Mouse (Mus musculus): Measurements from ENCODE around the gene Olfr315. TPM values are rescaled to one million over a fixed set of nuclear protein-coding genes. Genes with fewer than 3 reads are reported as not detected.
"Not testable (repeated sequence)": the region's sequence is repeated elsewhere in the genome, so short reads cannot be mapped to it uniquely, and the experiment has no call there.

Gene Olfr315
- polyA plus RNA-seq, 1 experiment from 2014 or later, result not detected

DNA sequence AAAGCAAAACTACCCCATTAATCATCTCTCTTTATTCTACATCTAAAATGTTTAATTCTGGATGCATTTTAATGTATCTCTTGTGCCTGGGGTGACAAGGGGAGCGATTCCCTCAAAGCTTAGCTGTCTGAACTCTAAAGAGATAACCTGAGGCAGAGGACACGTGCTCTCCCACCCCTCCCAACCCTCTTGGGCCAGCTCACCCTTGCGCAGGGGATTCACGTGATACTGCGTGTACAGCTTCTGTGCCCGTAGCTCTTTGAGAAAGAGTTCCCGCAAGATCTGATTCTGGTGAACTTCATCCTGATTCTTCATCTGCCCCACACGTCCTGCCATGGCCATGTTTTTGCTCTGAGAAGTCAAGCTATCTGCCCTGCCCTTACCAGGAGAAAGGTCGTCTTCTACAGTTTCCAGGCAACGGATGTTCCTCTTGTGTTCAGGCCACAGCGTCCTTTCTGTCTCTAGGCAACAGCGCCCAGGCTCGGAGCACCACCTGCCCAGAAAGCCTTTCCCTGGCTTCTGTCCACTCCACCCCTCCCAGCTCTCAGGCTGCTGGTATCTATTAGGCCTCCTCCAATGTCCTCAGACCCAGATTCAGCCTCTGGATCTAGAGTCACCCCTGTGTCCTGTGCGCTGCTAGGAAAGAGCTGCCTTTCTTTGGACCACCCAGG lies 28.7 kb downstream of the Olfr315 start, which contains the start of gene Fam183b:
Fam183b (minus strand) TSS at position 403 of the 671 bp plus-strand sequence.
- Histone ChIP-seq H3K9ac (ENCODE audit: low read depth, low read length) (no peak within 1 kb of the TSS), H3K27ac (ENCODE audit: low read depth, low read length) (no peak within 1 kb of the TSS), H3K4me1 (replicated peaks; ENCODE audit: control insufficient read depth, insufficient read depth, low read length) (no peaks in the 10 kb centered on the region; the same call in 1 of the 2 replicates), H3K27me3 (replicated peaks; ENCODE audit: control insufficient read depth, insufficient read depth, low read length) (no peaks in the 10 kb centered on the region), H3K4me2 (no peak within 1 kb of the TSS), H3K4me3 (ENCODE audit: low read depth, low read length) (no peak within 1 kb of the TSS), H3K36me3 (ENCODE audit: control insufficient read depth, insufficient read depth, low read length) (no peaks in the 10 kb centered on the region), H3K9me3 (ENCODE audit: control insufficient read depth, low read length) (no peaks in the 10 kb centered on the region)
- WGBS, result 44% methylated on average over 14 of the region's 14 CpGs
- ATAC-seq (replicated peaks; ENCODE audit: low FRiP score) (no peak), DNase-seq (ENCODE audit: low spot score) (no peak)

DNA sequence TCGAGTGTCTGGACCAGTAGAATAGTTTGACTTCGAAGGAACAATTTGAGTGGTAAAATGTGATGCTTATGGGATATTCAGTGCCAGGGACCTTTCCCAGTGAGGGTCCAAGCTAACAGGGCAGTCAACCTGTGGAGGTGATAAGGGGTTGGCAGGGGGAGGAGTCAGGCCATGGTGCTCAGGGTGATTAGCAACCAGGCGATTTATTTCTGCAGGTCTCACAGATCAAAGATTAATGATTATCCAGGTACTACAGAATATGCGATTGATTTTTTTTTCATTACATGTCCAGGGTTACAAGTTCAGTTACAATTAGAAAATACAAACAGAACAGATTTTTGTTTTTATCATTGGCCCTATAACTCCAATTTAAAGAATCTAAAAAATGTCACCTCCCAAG lies 30.9 kb downstream of the Olfr315 start:
- DNase-seq (ENCODE audit: low spot score), result no peak
- Histone ChIP-seq H3K9me3 (ENCODE audit: control insufficient read depth, low read length) (no peaks in the 10 kb centered on the region), H3K4me1 (replicated peaks; ENCODE audit: control insufficient read depth, insufficient read depth, low read length) (no peaks in the 10 kb centered on the region; the same call in 1 of the 2 replicates), H3K27ac (ENCODE audit: low read depth, low read length) (no peak overlapping the region), H3K4me2 (no peak overlapping the region), H3K27me3 (replicated peaks; ENCODE audit: control insufficient read depth, insufficient read depth, low read length) (no peaks in the 10 kb centered on the region), H3K9ac (ENCODE audit: low read depth, low read length) (no peak overlapping the region), H3K4me3 (ENCODE audit: low read depth, low read length) (no peak overlapping the region), H3K36me3 (ENCODE audit: control insufficient read depth, insufficient read depth, low read length) (no peaks in the 10 kb centered on the region)
- 68% methylated on average over 4 of the region's 4 CpGs for WGBS
- ATAC-seq (replicated peaks; ENCODE audit: low FRiP score), result no peak

DNA sequence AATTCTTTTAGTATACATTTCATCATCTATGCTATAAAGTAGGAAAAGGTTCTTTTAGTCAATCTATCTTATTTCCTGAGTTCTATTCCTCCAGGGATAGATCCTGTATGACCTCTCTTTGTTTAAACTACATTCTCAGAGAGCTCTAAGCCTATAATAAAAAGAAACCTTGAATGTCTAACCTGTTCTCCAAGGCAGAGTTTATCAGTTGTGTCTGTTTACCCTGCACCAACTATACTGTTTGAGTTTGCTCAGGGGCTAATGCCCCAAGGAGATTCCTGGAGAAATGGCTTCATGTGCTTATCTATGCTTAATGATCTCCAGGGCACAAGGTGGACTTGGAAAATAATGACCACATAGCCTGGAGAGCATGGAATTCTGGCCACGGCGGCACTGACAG lies 31.4 kb downstream of the Olfr315 start:
- 57% methylated on average over 2 of the region's 2 CpGs for WGBS
- ATAC-seq (replicated peaks; ENCODE audit: low FRiP score) (no peak), DNase-seq (ENCODE audit: low spot score) (no peak)

DNA sequence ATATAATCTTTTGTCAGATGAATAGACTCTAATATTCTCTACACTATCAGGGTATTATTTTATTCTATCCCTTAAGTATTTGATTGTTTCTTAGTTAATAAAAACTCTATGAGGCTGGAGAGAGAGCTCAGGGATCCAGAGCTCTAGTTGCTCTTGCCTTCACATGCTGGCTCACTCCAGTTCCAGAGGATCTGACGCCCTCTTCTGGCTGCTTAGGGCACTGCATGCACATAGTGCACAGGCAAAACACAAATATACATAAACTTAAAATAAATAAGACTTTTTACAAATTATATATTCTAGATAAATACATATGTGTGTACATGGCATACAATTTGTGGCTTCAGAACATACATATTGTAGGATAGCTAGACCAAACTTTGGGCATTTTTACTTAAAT lies 39.0 kb downstream of the Olfr315 start:
- no peak overlapping the region for H3K4me3 ChIP-seq (ENCODE audit: low read depth, low read length)
- no peaks in the 10 kb centered on the region for H3K4me1 ChIP-seq (replicated peaks; ENCODE audit: control insufficient read depth, insufficient read depth, low read length)
- no peak overlapping the region for H3K27ac ChIP-seq (ENCODE audit: low read depth, low read length)
- DNase-seq (ENCODE audit: low spot score), result no peak
- no peaks in the 10 kb centered on the region for H3K9me3 ChIP-seq (ENCODE audit: control insufficient read depth, low read length)
- WGBS, result 10% methylated on average over 1 of the region's 1 CpGs
- H3K36me3 ChIP-seq (ENCODE audit: control insufficient read depth, insufficient read depth, low read length), result no peaks in the 10 kb centered on the region
- no peaks in the 10 kb centered on the region for H3K27me3 ChIP-seq (replicated peaks; ENCODE audit: control insufficient read depth, insufficient read depth, low read length)
- no peak for ATAC-seq (replicated peaks; ENCODE audit: low FRiP score)
- no peak overlapping the region for H3K9ac ChIP-seq (ENCODE audit: low read depth, low read length)
- H3K4me2 ChIP-seq, result no peak overlapping the region

More for the DNA sequence above, 31.4 kb downstream of the Olfr315 start:
- no peaks in the 10 kb centered on the region for H3K9me3 ChIP-seq (ENCODE audit: control insufficient read depth, low read length)
- H3K9ac ChIP-seq (ENCODE audit: low read depth, low read length), result no peak overlapping the region
- H3K4me2 ChIP-seq, result no peak overlapping the region
- no peak overlapping the region for H3K4me3 ChIP-seq (ENCODE audit: low read depth, low read length)
- no peak overlapping the region for H3K27ac ChIP-seq (ENCODE audit: low read depth, low read length)
- no peaks in the 10 kb centered on the region for H3K27me3 ChIP-seq (replicated peaks; ENCODE audit: control insufficient read depth, insufficient read depth, low read length)
- H3K4me1 ChIP-seq (replicated peaks; ENCODE audit: control insufficient read depth, insufficient read depth, low read length), result no peaks in the 10 kb centered on the region; the same call in 1 of the 2 replicates
- no peaks in the 10 kb centered on the region for H3K36me3 ChIP-seq (ENCODE audit: control insufficient read depth, insufficient read depth, low read length)

DNA sequence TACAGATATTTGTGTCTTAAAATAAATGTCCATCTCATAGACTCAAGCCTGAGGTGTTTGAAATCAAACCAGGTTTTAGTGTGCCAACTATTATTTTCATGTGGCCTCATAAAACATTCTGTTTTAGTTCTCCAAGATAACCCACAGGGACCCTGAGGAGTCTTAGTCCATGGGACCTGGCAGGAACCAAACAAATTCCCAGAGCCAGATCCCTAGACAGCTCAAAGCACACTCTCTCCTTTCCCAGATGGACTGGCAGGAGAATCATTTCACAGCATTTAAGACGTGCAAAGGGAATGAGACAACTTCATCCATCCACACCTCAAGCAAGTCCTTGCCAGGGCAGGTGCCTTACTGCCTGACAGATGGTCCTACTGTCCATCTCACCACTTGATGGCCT lies 41.7 kb downstream of the Olfr315 start, which contains the start of gene Olfr313:
Olfr313 (plus strand) TSS at position 301 of the 400 bp plus-strand sequence.
- H3K9me3 ChIP-seq (ENCODE audit: control insufficient read depth, low read length); H3K4me1 ChIP-seq (replicated peaks; ENCODE audit: control insufficient read depth, insufficient read depth, low read length); H3K36me3 ChIP-seq (ENCODE audit: control insufficient read depth, insufficient read depth, low read length); H3K27me3 ChIP-seq (replicated peaks; ENCODE audit: control insufficient read depth, insufficient read depth, low read length); ATAC-seq (replicated peaks; ENCODE audit: low FRiP score); H3K4me2 ChIP-seq; DNase-seq (ENCODE audit: low spot score); H3K4me3 ChIP-seq (ENCODE audit: low read depth, low read length); H3K27ac ChIP-seq (ENCODE audit: low read depth, low read length); H3K9ac ChIP-seq (ENCODE audit: low read depth, low read length): not testable (repeated sequence)
- WGBS, result 56% methylated on average over 1 of the region's 1 CpGs

DNA sequence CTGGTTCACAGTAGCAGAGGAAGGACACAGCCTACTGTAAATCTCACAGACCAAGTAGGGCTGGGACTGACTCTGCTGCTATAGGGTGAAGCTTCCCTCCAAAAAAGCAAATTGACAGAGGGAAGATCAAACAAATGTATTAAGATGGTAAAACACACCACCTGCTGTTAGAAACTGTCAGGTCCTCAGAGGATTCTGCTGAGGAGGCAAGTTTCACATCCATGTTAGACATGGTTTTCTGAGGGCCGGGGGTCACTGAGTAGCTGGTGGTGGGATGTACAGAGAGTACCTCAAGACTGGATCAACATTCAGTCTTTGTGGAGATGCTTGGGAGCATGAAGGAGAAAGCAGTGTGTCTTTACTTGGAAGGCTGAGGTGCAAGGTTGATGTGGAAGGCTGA lies 42.7 kb downstream of the Olfr315 start:
- H3K4me2 ChIP-seq, result no peak overlapping the region
- 71% methylated on average over 1 of the region's 1 CpGs for WGBS
- ATAC-seq (replicated peaks; ENCODE audit: low FRiP score), result no peak
- no peak overlapping the region for H3K27ac ChIP-seq (ENCODE audit: low read depth, low read length)
- no peak for DNase-seq (ENCODE audit: low spot score)
- H3K27me3 ChIP-seq (replicated peaks; ENCODE audit: control insufficient read depth, insufficient read depth, low read length), result no peaks in the 10 kb centered on the region
- no peaks in the 10 kb centered on the region for H3K36me3 ChIP-seq (ENCODE audit: control insufficient read depth, insufficient read depth, low read length)
- H3K9ac ChIP-seq (ENCODE audit: low read depth, low read length), result no peak overlapping the region
- H3K9me3 ChIP-seq (ENCODE audit: control insufficient read depth, low read length), result no peaks in the 10 kb centered on the region
- no peak overlapping the region for H3K4me3 ChIP-seq (ENCODE audit: low read depth, low read length)
- no peaks in the 10 kb centered on the region for H3K4me1 ChIP-seq (replicated peaks; ENCODE audit: control insufficient read depth, insufficient read depth, low read length)

DNA sequence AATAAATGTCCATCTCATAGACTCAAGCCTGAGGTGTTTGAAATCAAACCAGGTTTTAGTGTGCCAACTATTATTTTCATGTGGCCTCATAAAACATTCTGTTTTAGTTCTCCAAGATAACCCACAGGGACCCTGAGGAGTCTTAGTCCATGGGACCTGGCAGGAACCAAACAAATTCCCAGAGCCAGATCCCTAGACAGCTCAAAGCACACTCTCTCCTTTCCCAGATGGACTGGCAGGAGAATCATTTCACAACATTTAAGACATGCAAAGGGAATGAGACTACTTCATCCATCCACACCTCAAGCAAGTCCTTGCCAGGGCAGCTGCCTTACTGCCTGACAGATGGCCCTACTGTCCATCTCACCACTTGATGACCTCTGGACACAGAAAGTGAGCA lies 55.9 kb downstream of the Olfr315 start, which contains the start of gene Olfr312:
Olfr312 (plus strand) TSS at position 301 of the 400 bp plus-strand sequence.
- not testable (repeated sequence) for ATAC-seq (replicated peaks; ENCODE audit: low FRiP score); H3K36me3 ChIP-seq (ENCODE audit: control insufficient read depth, insufficient read depth, low read length); H3K27ac ChIP-seq (ENCODE audit: low read depth, low read length); H3K4me3 ChIP-seq (ENCODE audit: low read depth, low read length); DNase-seq (ENCODE audit: low spot score); H3K4me2 ChIP-seq; H3K27me3 ChIP-seq (replicated peaks; ENCODE audit: control insufficient read depth, insufficient read depth, low read length); H3K4me1 ChIP-seq (replicated peaks; ENCODE audit: control insufficient read depth, insufficient read depth, low read length); H3K9ac ChIP-seq (ENCODE audit: low read depth, low read length); H3K9me3 ChIP-seq (ENCODE audit: control insufficient read depth, low read length)

DNA sequence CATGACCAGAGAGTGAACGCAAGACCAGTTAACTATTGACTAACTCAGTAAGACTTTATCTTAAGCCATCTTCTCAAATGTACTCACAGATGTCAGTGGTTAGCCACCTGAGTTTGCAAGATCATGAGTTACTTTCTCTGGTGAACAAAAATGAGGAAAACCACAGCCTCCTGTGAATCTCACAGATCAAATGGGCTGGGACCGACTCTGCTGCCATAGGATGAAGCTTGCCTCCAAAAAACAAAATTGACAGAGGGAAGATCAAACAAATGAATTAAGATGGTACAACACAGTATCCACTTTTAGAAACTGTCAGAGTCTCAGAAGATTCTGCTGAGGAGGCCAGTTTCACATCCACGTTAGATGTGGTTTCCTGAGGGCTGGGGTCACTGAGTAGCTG lies 56.8 kb downstream of the Olfr315 start:
- 56% methylated on average over 3 of the region's 3 CpGs for WGBS
- ATAC-seq (replicated peaks; ENCODE audit: low FRiP score) (no peak), DNase-seq (ENCODE audit: low spot score) (no peak)
- Histone ChIP-seq H3K4me1 (replicated peaks; ENCODE audit: control insufficient read depth, insufficient read depth, low read length) (no peaks in the 10 kb centered on the region), H3K27ac (ENCODE audit: low read depth, low read length) (no peak overlapping the region), H3K4me3 (ENCODE audit: low read depth, low read length) (no peak overlapping the region), H3K9ac (ENCODE audit: low read depth, low read length) (no peak overlapping the region), H3K27me3 (replicated peaks; ENCODE audit: control insufficient read depth, insufficient read depth, low read length) (no peaks in the 10 kb centered on the region), H3K4me2 (no peak overlapping the region), H3K9me3 (ENCODE audit: control insufficient read depth, low read length) (no peaks in the 10 kb centered on the region), H3K36me3 (ENCODE audit: control insufficient read depth, insufficient read depth, low read length) (no peaks in the 10 kb centered on the region)
